Mouse (Mus musculus) erythroblast, embryonic 14.5 days (primary cell): Measurements from ENCODE around the gene Pde4d.

Source experiments
- GATA1 ChIP-seq: IDR thresholded peaks from 2 replicates; pipeline ENCODE4 v1.6.1; 2012; ENCODE audit warnings: low read length, inconsistent platforms, mixed read lengths
- TAL1 ChIP-seq: IDR thresholded peaks from 3 replicates; pipeline ENCODE4 v1.6.1; 2012; ENCODE audit warnings: low read length, inconsistent platforms, mixed read lengths

DNA sequence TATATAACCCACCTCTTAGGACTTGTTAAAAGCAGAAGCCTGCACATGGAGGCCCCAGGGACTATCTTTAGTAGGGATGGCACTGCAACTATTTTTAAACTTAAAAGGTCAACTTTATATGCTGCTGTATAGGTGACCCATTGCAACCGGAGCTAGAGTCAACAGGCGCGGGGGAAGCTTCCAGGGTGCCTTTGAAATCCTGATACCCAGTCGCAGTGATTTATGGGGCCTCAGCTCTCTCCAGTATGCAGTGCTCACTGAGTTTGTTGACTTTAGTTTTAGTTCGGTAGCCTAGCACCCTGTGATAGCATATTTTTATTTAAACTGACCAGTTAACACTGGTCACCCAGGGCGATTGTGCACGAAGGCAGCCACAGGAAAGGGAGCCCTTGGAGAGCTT, 1465.8 kb downstream of the Pde4d start:
- no peak for TF ChIP-seq TAL1
- TF ChIP-seq GATA1: no peak
